Mouse (Mus musculus) frontal cortex, postnatal 25 days (tissue): ENCODE measurements around the gene Olfr1371.
"Not testable (repeated sequence)": the region's sequence is repeated elsewhere in the genome, so short reads cannot be mapped to it uniquely, and the experiment has no call there.

Experiments
- DNase-seq, 2 experiments: peaks; one replicate each; pipeline ENCODE4 v3.0.0; 2022; ENCODE audit warnings: low spot score in 2 of 2

The Olfr1371 gene

DNA sequence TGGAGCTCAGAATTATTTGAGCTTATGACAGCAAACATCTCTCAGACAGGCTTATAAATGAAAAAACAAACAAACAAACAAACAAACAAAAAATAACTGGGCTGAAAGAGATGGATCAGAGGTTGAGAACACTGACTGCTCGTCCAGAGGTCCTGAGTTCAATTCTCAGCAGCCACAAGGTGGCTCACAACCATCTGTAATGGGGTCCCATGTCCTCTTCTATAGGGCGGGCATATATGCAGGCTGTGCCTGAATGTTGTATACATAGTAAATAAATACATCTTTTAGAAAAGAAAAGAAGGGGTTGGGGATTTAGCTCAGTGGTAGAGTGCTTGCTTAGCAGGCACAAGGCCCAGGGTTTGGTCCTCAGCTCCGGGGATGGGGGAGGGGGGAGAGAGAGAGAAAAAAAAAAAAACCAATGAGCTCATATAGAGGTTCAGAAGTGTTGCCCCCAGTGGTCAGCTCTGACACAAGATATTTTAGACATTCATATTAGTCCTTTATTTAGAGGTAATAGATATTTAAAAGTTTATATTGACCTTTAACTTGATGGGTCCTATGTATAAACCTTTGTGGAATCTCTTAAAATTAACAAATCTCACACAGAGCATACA is 12.3 kb upstream of the Olfr1371 start:
- DNase-seq: no peak

DNA sequence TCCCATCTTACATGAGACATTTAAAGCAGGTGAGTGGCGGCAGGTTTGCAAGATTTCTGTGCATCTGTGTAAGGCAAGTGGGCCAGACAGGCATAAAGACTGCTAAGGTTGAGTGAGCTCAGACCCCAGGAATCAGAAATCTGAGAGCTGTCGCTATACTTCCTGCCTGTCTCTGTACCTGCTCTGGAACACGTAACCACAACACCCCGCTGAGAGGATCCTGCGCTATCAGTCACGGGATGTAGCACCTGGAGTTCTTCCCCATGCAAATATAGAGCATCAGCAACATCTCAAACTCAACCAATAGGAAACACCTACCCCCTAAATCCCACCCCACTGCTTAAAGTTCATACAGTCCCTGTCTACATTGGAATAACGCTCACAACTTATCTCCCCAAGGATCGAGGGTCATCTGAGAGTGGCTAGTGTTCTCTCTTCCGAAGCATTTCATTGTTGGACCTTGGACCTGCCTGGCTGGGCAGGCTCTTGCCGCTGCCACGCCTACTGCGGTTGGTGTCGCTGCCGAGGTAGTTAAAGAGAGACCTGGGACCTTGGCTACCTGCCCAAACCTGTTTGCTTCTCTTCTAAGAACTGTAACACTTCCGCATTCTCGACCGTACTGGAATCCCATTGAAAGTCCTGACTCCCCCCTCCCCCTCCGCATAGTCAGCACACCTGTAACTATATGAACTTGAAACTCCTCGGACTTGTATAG is 10.3 kb upstream of the Olfr1371 start:
- DNase-seq: no peak

GRCm38 (mm10) chr11:52222891-52223290 is 9.1 kb upstream of the Olfr1371 start:
- DNase-seq: no peak

- not testable (repeated sequence) for DNase-seq
These were observed 8.1 kb upstream of the Olfr1371 start for GRCm38 (mm10) chr11:52221921-52222320.

DNA sequence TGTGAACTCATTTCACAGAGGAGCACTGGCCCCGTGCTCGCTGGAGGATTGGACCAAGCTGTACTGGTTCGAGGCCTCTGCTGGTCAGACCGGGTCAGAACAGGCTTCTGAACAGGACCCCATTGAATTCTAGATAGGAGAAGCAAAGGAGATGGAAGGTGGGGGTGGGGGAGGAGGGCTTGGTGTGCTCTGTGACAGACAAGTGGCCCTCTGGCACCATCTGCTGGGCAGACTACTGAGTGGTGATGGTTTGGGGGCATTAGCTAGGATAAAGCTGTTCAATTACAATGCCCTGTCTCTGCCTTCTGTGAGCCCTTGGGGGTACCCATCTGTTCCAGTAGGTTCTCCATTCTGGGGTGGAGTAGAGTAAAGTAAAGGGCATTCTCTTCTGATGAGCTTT is 6.5 kb upstream of the Olfr1371 start:
- peak; percentile 55 to 60 for DNase-seq

DNA sequence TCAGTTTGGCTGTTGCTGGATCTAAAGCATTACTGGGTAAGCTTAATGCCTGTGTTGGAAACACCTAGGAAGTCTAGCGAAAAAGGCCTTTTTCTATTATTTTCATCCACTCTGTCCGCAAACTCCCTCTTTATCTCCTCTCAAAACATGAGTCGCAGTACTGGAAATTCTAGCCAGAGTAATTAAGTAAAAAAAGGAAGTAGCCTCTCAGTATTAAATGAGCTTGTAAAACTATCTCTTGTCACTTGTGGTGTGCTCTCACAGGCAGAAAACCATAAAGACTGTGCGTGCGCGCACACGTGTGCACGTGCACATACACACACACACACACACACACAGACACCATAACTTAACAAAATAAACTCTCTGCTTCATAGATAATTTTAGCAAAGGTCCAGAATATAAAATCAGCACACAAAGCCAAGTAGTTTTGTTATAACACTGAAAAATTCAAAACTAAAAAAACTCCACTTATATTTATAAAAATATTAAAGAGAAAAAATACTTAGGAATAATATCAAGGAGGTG is 17.2 kb downstream of the Olfr1371 start:
- not testable (repeated sequence) for DNase-seq

DNA sequence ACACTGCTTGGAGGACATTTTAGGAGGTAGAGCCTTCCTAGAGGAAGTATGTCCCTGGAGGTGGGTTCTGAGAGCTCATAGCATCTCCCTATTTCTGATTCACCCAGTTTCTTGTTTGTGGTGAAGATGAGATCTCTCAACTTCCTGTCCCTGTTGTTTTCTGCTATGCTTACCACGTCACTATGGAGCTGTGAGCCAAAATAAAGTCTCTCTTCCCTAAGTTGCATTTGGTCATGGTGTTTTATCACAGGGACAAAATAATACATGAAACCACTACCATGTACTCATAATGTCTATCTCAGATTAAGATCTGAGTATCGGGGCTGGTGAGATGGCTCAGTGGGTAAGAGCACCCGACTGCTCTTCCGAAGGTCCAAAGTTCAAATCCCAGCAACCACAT is 33.1 kb downstream of the Olfr1371 start:
- not testable (repeated sequence) for DNase-seq

DNA sequence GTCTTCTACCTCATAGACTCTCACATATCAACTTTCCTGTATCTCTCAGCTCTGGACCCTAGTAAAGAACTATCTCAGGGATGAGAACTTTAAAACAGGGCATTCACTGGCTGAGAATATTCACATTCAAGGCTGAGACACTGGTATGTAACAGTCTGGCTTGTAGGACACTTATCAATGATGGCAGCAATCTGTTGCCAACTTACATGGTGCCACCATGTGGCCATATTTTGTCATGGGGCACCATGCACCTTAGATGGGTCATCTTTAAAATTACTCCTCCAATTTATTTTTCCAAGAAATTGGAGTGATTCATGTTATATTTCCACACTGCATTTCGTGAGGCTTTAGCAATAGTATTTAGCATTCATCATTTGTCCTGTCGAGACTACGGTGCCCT is 33.9 kb downstream of the Olfr1371 start:
- not testable (repeated sequence) for DNase-seq

- DNase-seq: no peak
These were observed 45.3 kb downstream of the Olfr1371 start for GRCm38 (mm10) chr11:52168461-52168860.

DNA sequence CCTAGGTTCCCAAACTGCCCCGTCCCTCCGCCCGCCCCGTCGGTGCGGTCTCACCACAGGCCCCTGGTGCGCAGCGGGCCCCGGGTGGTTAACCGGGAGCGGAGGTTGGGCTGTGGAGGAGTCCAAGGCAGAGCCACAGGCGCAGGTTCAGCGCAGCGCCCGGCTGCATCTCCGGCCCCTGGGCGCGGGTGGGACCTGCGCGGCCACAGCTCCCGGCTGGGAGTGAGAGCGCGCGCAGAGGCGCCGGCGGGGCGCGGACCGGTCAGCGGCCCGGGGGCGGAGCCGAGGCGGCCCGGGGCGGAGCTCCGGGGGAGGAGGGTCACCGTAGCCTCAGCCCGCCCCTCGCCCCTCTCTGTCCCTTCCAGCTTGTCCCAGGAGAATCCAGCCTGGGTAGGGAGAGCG is 45.9 kb downstream of the Olfr1371 start:
- DNase-seq: not testable (repeated sequence)

DNA sequence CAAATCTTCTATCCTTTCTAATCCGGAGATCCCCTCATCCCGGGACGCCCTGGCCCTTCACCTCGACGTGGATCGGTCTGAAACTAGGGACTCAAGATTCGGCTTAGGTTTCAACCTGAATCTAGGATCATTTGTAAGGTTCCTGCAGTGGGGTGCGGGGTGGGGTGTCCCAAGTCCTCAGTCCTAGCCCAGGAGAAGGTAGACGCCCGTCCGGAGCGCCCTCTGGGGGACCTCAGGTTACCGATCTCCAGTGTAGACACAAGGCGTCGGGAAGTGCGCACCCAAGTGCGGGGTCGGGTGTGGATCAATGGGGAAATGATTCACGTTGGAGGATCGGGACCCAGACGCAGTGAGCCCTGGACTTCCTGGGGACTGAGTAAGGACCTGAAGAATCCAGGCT is 46.7 kb downstream of the Olfr1371 start:
- DNase-seq: no peak

DNA sequence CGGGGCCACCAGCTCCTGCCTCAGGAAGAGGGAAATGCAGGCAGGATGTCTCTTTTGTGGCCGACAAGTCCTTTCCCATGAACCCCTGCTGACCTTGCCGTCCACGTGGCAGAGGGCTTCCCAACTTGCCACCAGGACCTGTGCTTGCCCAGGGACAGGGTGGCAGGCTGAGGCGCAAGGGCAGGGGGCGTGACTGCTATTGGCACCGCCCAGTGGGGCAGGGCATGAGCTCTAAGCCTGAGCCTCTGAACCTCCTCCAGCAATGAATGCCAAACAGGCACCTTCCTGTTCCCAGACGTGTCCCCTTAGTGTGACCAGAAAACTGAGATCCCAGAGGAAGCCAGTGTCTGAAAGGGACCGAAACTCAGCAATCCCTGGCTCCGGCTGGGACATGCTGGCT is 49.9 kb downstream of the Olfr1371 start:
- no peak for DNase-seq
